ENCODE assay signal across 18 mouse cellular contexts in genomic region chr1:127511362-127511761, GRCm38 (mm10).
DNase-seq lines count a peak whose midpoint lies in the region; ATAC-seq and TF ChIP-seq lines count a peak whose summit lies in the region.
"Had no signal": no experiment of that assay in that cellular context is flagged by ENCODE, and none has a peak within 500 bp of the region (broad histone marks: within the 10 kb centered on the region; RNA-seq: fewer than 3 reads in every experiment).

No protein-coding gene starts in this region.

- H3K79me2 ChIP-seq in heart, adult 2 months (replicated peaks; ENCODE audit: control insufficient read depth, insufficient read depth, low read length): no peaks in the 10 kb centered on the region

- 45% methylated on average over 6 of the region's 6 CpGs for WGBS in heart, adult 2 months
- WGBS in heart, embryonic 14.5 days: 42% methylated on average over 6 of the region's 6 CpGs

- H3K9me3 ChIP-seq in heart, embryonic 14.5 days (ENCODE audit: control insufficient read depth, low read length): 0 out of 2 replicates have a peak, but pooled peaks cover 8% of the 10 kb centered on the region
- H3K9me3 ChIP-seq: embryonic facial prominence, embryonic 13.5 days; forebrain, embryonic 15.5 days had no signal

- H3K27ac ChIP-seq in heart, adult 2 months: peak overlapping the region; percentile 51
- H3K27ac ChIP-seq in heart, embryonic 14.5 days (replicated peaks in 1 of 2; ENCODE audit: control insufficient read depth in 1 of 2, insufficient read depth in 1 of 2, low read depth in 2 of 2, low read length in 2 of 2): peak overlapping the region in 1 of 2 experiments; percentile 58; a peak in 2 of 4 replicates
- H3K27ac ChIP-seq: embryonic facial prominence, embryonic 13.5 days; forebrain, embryonic 15.5 days; limb, embryonic 12.5 days; liver, embryonic 13.5 days; neural tube, embryonic 13.5 days had no signal

- ATAC-seq in heart, embryonic 14.5 days (ENCODE audit: insufficient number of reproducible peaks, insufficient read depth, low FRiP score, low read depth): peak; percentile 52; the same call in 1 of the 2 replicates
- ATAC-seq: forebrain, embryonic 15.5 days; hindbrain, embryonic 16.5 days; intestine, postnatal 0 days had no signal

- no peak for TF ChIP-seq EP300 in heart, adult 2 months (IDR thresholded peaks at IDR 0.05; ENCODE audit: insufficient read depth, low read depth, low read length)

- DNase-seq in heart, adult 2 months: peak in 1 of 2 experiments; percentile 17
- no peak for DNase-seq in heart, postnatal 4 days
- DNase-seq in heart, adult 8-10 months (ENCODE audit: low spot score): peak; percentile 7
- DNase-seq in spleen, postnatal 4 days (ENCODE audit: low spot score in 2 of 2): peak; percentile 37 to 69
- no peak for DNase-seq in adrenal gland, adult 2 months
- DNase-seq in embryo, embryonic 10.5 days (ENCODE audit: low spot score): no peak
- DNase-seq: cerebellum, adult 9-10 months; gastrocnemius, postnatal 14 days; liver, embryonic 13.5 days; midbrain, embryonic 14.5 days; thymus, postnatal 36 days had no signal

- no peak overlapping the region for H3K4me3 ChIP-seq in heart, adult 2 months
- no peak overlapping the region for H3K4me3 ChIP-seq in heart, embryonic 14.5 days (ENCODE audit: control insufficient read depth in 1 of 2, insufficient read depth in 1 of 2, low read depth in 1 of 2, low read length in 2 of 2)
- H3K4me3 ChIP-seq: embryonic facial prominence, embryonic 13.5 days; forebrain, embryonic 15.5 days; limb, embryonic 12.5 days; liver, embryonic 13.5 days; neural tube, embryonic 13.5 days had no signal

- no peak for TF ChIP-seq CTCF in heart, adult 2 months (IDR thresholded peaks at IDR 0.05)

- peaks cover 3% of the 10 kb centered on the region for H3K4me1 ChIP-seq in heart, adult 2 months (ENCODE audit: control insufficient read depth, insufficient read depth, low read length)
- peaks cover 2 to 10% of the 10 kb centered on the region in 2 experiments; a peak in 1 of 4 replicates for H3K4me1 ChIP-seq in heart, embryonic 14.5 days (ENCODE audit: control insufficient read depth in 2 of 2, insufficient read depth in 2 of 2, low read length in 2 of 2)
- H3K4me1 ChIP-seq: embryonic facial prominence, embryonic 13.5 days; liver, embryonic 13.5 days had no signal

- intact Hi-C loops in heart, adult 2 months (cut with DNase I): no loop called here

- H3K4me2 ChIP-seq in heart, embryonic 14.5 days (ENCODE audit: low read length): no peak overlapping the region
- H3K4me2 ChIP-seq: embryonic facial prominence, embryonic 13.5 days; forebrain, embryonic 15.5 days; limb, embryonic 12.5 days; liver, embryonic 13.5 days; neural tube, embryonic 13.5 days had no signal

- H3K36me3 ChIP-seq in heart, adult 2 months (ENCODE audit: control insufficient read depth, insufficient read depth, low read length): no peaks in the 10 kb centered on the region
- H3K36me3 ChIP-seq in heart, embryonic 14.5 days (ENCODE audit: control insufficient read depth, insufficient read depth, low read length): no peaks in the 10 kb centered on the region
- H3K36me3 ChIP-seq: embryonic facial prominence, embryonic 13.5 days; limb, embryonic 12.5 days; liver, embryonic 13.5 days had no signal

- TF ChIP-seq POLR2A in heart, adult 2 months (IDR thresholded peaks at IDR 0.05; ENCODE audit: insufficient read depth, low read depth, low read length): no peak

- no peaks in the 10 kb centered on the region for H3K27me3 ChIP-seq in heart, adult 2 months (ENCODE audit: control insufficient read depth, insufficient read depth, low read length)
- H3K27me3 ChIP-seq in heart, embryonic 14.5 days (ENCODE audit: control insufficient read depth, insufficient read depth, low read length): no peaks in the 10 kb centered on the region
- H3K27me3 ChIP-seq: embryonic facial prominence, embryonic 13.5 days; forebrain, embryonic 15.5 days; liver, embryonic 13.5 days had no signal

- H3K9ac ChIP-seq in heart, adult 2 months (ENCODE audit: low read depth, low read length): no peak overlapping the region
- no peak overlapping the region for H3K9ac ChIP-seq in heart, embryonic 14.5 days (ENCODE audit: low read length)
- H3K9ac ChIP-seq: embryonic facial prominence, embryonic 13.5 days; forebrain, embryonic 15.5 days; limb, embryonic 12.5 days; liver, embryonic 13.5 days; neural tube, embryonic 13.5 days had no signal

Comparison
In these comparisons a context has a peak if more than half of its experiments do, and no peak if none do; other contexts are left out.
1. DNase-seq: peak in heart, adult 8-10 months (single experiment) and spleen, postnatal 4 days (2 of 2); none in heart, postnatal 4 days (single experiment), adrenal gland, adult 2 months (single experiment) and embryo, embryonic 10.5 days (single experiment).